Mouse (Mus musculus) monocyte, adult 2 months (primary cell): ENCODE measurements around the gene Ngf.

ENCODE experiments used
- DNase-seq, 2 experiments: peaks; one replicate each; pipeline ENCODE4 v3.0.0; 2022; ENCODE audit warnings: low spot score in 2 of 2, low read depth in 1 of 2

Ngf gene

DNA sequence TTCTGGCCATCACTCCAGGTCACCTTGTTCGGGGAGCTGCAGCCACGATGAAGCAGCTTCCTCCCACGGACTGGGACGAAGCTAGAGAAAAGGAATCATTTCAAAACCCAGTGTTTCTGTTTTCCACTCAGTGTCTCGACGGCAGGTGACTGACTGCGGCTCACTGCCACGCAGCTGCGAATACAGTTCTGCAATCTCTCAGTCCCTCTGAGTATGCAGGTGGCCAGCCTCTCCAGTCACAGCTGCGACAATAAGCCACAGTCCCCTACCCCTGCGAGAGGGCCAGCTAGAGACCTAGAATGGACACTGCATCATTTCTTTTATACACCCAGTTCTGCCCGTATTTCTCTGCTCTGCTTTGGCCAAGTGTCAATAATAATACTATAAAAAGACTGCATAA is 36.3 kb downstream of the Ngf start:
- DNase-seq: no peak

GRCm38 (mm10) chr3:102507666-102508260 is 38.0 kb downstream of the Ngf start:
- no peak for DNase-seq

- DNase-seq: no peak
Observed at GRCm38 (mm10) chr3:102508455-102508854, 38.7 kb downstream of the Ngf start.

GRCm38 (mm10) chr3:102509601-102510000 is 39.9 kb downstream of the Ngf start:
- no peak for DNase-seq

DNA sequence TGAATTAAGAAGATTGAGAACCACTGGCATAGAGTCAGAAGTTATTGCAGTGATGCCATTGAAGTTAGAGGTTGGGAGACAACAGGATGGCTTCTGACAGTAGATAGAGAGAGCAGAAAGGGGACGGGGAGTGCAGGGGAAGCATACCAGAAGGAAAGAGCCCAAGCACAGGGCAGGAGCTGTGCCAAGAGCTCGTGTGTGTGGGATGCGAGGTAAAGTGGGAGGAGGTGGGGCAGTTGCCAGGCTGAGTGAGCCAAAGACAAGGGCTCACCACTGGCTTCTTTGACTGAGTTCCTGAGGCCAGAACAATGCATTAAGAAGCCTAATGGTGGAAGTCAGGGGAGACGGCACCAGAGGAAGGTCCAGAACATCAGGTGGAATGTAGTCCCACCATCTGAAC is 47.2 kb downstream of the Ngf start:
- DNase-seq: no peak

- DNase-seq: no peak
Observed at GRCm38 (mm10) chr3:102521061-102521460, 51.3 kb downstream of the Ngf start.

GRCm38 (mm10) chr3:102523711-102524110 is 54.0 kb downstream of the Ngf start:
- DNase-seq: no peak

GRCm38 (mm10) chr3:102524951-102525350 is 55.2 kb downstream of the Ngf start:
- no peak for DNase-seq

DNA sequence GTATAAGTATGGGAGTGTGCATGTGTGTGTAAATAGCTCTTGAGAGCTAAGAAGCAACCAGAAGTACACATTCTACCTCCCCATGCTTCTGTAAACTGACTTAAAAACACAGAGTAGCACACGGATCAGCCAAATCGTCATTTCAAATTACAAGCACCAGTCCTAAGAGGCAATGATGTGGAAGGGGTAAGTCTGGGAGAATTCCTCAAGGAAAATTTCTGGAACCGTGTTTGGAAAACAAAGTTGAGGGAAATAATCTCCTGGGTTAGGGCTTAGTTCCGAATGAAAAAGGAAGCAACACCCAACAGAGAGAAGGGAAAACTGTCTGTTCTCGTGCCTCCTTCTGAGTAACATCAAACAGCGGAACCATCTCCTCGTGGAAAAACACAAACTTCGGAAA is 56.1 kb downstream of the Ngf start:
- DNase-seq: no peak

DNA sequence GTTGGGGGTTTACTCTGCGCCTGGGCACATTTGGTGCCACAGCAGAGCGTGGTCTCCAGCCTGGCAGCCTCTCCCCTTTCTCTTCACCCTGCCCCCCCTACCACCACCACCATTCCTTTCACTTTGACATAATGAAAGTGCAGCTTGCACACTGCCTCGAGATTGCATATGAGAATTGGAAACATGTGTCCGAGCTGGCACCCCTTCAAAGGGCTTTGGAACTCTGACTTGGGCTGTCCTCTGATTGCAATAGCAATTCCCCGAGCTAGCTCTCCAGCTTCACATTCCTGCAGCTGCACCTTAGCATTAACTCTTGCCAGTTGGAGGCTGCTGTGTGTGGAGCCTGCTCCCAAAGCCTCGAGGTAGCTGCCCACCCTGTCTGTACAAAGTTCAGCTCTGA is 56.8 kb downstream of the Ngf start:
- DNase-seq: no peak

DNA sequence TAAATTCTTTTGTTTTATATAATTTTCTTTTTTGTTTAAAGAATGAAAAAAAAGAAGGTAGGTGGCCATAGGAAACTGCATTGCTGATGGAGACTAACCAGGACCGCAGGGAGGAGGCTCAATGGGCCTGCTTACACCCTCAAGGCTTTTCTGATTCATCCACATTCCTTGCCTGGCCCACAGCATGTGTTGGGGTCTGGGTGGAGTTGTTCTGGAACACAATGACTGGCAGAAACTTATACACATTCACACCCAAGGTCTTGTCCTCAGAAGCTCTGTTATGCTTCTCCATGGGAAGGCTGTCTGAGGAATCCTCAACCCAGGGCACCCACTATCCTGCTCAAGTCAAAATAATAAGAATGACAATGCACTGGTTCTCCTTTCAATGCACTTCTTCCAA is 65.0 kb downstream of the Ngf start:
- DNase-seq: no peak

DNA sequence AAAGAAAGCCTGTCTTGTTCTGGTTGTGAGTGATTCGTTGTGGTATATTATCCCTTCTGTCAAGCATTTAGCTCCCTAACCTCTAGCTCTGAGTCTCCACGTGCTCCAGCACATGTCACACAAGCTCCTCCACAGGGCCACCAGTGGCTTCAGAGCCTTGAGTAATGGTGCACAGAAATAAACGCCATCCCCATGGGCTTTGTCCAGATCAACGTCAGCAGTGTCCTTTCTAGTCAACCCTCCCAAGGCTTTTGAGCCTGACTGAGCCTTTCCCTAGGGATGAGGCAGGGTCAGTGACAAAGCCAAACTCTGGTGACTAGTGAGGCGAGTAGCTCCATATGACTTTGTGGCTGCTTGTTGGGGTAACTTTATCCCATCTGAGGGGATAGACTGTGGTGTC is 73.9 kb downstream of the Ngf start:
- DNase-seq: no peak

DNA sequence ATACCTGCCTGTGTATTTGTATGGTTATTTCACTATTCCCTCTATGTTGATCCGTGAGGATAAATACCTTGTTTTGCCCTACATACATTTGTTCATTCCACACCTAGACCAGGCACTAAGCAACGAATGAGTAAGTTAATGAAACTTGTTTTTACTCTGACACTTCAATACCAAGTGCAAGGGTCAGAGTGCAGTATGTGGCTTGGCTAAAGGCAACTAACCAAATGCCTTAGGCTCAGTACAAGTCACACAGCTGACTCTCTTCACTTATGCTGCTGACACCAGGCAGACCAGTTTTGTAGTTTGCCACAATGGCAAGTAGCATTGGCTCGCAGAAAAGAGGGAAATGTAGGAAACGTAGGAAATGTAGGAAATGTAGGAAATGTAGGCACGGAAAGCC is 77.8 kb downstream of the Ngf start:
- no peak for DNase-seq

- DNase-seq: no peak
Observed at GRCm38 (mm10) chr3:102553935-102554670, 84.4 kb downstream of the Ngf start.

GRCm38 (mm10) chr3:102556108-102556507 is 86.4 kb downstream of the Ngf start:
- no peak for DNase-seq

DNA sequence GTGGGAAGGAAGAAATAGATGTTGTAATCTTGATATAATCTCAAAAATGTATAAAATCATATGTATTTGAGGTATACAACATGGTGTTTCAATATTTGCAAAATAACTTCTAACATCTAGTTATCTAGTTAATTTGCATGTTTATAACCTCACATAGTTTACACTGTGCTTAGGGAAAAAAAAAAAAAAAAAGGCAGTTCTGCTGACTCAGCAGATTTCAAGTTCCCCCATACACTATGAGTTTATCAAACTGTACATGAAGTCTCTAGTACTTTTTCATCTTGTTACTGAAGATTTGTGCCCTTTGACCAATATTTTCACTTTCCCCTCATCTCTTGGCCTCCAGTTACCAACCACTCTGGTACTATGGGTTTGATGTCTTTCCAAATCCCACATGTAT is 86.9 kb downstream of the Ngf start:
- DNase-seq: no peak
